Mouse (Mus musculus) heart, adult 2 months (tissue): Measurements from ENCODE around the gene Vmp1.

ENCODE experiments used
- CTCF ChIP-seq: fragments of 200-600 bp; IDR thresholded peaks from 2 replicates; pipeline ENCODE4 v1.8.1; 2022; ENCODE audit warnings: antibody characterized with exemption, mild to moderate bottlenecking, moderate library complexity
- EP300 ChIP-seq: fragments of 200-500 bp; IDR thresholded peaks from 2 replicates; pipeline ENCODE4 v1.6.1; 2011; ENCODE audit warnings: low read depth, low read length, control low read depth; ENCODE audit not compliant: insufficient read depth
- POLR2A ChIP-seq: fragments of 200-500 bp; IDR thresholded peaks from 2 replicates; pipeline ENCODE4 v1.6.1; 2011; ENCODE audit warnings: mild to moderate bottlenecking, low read depth, low read length, control low read depth; ENCODE audit not compliant: insufficient read depth

GRCm38 (mm10) chr11:86714606-86715005, 31.0 kb upstream of the Vmp1 start:
- TF ChIP-seq POLR2A (no peak), EP300 (no peak), CTCF (no peak)
